Mouse (Mus musculus) C2C12 (cell line): Measurements from ENCODE around the gene Mzf1.

Experiments
- CTCF ChIP-seq: IDR thresholded peaks from one replicate; pipeline ENCODE4 v1.5.1; 2011; ENCODE audit not compliant: control insufficient read depth, insufficient read depth, insufficient read length
- MAX ChIP-seq: IDR thresholded peaks from one replicate; pipeline ENCODE4 v1.6.1; 2011; ENCODE audit warnings: mild to moderate bottlenecking, control low read depth
- MYOG ChIP-seq: IDR thresholded peaks from one replicate; pipeline ENCODE4 v1.6.1; 2011; ENCODE audit not compliant: control insufficient read depth, insufficient read length; ENCODE audit errors: extremely low read depth

DNA sequence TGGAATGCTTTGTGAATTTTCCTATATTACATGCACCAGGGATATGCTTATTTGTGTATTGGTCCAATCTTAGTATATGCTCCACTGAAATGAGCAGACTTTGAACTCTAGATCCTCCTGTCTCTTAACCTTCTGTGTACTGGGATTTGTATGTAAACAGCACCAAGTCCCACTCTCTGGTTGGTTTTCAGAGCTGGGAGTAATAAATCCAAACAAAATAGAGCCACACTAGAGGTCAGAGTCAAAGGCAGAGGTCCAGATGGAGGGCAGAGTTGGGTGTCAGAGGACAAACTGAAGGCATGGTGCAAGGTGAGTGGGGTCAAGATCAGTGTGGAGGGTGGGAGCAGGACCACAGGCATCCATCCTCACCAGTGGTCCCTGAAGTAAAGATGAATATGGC lies 58.7 kb downstream of the Mzf1 start:
- TF ChIP-seq CTCF (no peak), MAX (no peak), MYOG (no peak)
